Mouse (Mus musculus) left cerebral cortex, postnatal 14 days (tissue): ENCODE measurements around the gene C1ql4. TPM values are rescaled to one million over a fixed set of nuclear protein-coding genes. Genes with fewer than 3 reads are reported as not detected.
A peak's percentile ranks its signal among the peaks of the same experiment; 100 is the strongest.
"Not testable (repeated sequence)": the region's sequence is repeated elsewhere in the genome, so short reads cannot be mapped to it uniquely, and the experiment has no call there.

Experiments used
- DNase-seq, 2 experiments: peaks; one replicate each; pipeline ENCODE4 v3.0.0; 2021 to 2022; ENCODE audit warnings: low spot score in 2 of 2, mixed read lengths in 1 of 2
- intact Hi-C: fragments of 180-260 bp; cut with DNase I; formaldehyde crosslinking; loops from one replicate; pipeline ENCODE4 v1.15.1; 2025
- total RNA-seq, 2 experiments: library from RNA; stranded (reverse); gene quantifications; 2 replicates each; pipeline ENCODE4 v1.2.3; 2021

Gene C1ql4
- total RNA-seq, 2 experiments from 2014 or later = not detected

DNA sequence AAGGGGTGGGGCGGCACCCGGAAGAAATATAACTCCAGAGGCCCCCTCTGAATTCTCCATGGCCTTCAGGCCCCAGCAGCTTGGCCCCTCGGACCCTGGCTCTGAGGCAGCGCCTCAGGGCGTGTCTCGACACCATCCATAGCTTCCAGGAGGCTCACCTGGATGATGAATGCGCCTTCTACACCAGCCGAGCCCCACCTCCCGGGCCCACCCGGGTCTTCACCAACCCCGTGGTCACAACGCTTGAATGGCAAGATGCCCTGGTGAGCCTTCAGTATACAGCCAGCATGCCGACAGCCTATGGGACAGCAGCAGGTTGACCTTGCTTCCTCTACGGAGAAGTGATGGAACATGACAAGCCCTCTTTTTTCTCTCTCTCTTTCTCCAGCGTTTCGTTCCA, 4.8 kb downstream of the C1ql4 start:
- DNase-seq = no peak
- intact Hi-C loops = loop anchor here (10.0 kb wide), 1 partner anchor 112 kb away; no protein-coding TSS in a partner anchor

GRCm38 (mm10) chr15:99082322-99082721, 5.3 kb downstream of the C1ql4 start:
- DNase-seq = no peak
- intact Hi-C loops = loop anchor here (10.0 kb wide), 1 partner anchor 112 kb away; no protein-coding TSS in a partner anchor

DNA sequence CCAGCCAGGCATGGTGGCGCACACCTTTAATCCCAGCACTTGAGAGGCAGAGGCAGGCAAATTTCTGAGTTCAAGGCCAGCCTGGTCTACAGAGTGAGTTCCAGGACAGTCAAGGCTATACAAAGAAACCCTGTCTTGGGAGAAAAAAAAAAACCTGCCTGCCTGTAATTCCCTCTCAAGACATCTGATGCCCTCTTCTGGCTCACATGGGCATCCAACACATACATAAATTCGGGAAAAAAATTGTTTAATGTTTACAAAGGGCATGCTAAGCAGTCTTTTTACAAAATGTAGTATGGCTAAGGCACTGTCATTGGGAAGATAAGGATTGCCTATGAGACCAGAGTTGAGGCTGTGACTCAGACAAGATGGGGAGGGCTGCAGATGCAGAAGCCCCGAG, 7.8 kb downstream of the C1ql4 start:
- intact Hi-C loops = loop anchor here (10.0 kb wide), 2 partner anchors 55 to 115 kb away; partner anchors contain the start of gene Tuba1c
- DNase-seq = no peak

- no peak for DNase-seq
- intact Hi-C loops = loop anchor here (10.0 kb wide), 1 partner anchor 54 kb away; the partner anchor contains the start of gene Tuba1c
Observed at GRCm38 (mm10) chr15:99078181-99078910, 9.3 kb downstream of the C1ql4 start.

- intact Hi-C loops = loop anchor here (10.0 kb wide), 1 partner anchor 51 kb away; the partner anchor contains the start of gene Tuba1c
- DNase-seq = not testable (repeated sequence)
Observed at GRCm38 (mm10) chr15:99076011-99076410, 11.6 kb downstream of the C1ql4 start.

DNA sequence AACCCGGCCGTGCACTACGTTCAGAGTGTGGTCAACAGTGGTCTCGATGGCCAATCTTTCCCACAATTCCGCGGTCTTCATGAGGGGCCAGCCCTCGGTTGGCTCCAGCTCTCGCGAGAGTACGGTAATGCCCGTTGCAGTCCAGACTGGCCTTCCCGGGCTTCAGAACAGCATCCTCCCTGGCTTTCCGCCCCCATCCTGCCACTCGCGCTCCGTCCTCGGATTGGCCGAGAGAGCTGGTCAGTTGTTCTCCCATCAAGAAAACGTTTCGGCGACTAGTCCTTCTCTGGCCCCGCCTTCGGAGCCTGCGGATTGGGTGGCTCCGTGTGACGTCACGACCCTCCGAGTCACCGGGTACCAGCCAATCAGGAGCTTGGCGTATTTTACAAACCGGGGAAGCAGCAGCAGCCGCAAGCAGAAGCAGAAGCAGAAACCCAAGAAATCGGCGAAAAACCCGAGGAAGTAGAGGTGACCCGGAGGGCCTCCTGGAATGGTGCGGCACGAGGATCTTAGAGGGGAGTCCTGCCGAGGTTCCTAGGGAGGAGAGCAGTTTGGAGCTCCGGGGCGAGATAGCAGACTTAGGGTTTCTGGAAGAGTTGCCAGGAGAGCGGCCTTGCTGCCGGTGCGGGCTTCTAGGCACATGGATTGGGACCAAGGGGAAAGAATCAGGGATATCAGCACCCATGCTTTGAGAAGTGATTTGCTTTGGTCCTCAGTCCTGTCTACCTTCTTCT, 12.8 kb downstream of the C1ql4 start:
- peak; percentile 98 for DNase-seq
- intact Hi-C loops = loop anchor here (10.0 kb wide), 1 partner anchor 50 kb away; the partner anchor contains the start of gene Tuba1c

DNA sequence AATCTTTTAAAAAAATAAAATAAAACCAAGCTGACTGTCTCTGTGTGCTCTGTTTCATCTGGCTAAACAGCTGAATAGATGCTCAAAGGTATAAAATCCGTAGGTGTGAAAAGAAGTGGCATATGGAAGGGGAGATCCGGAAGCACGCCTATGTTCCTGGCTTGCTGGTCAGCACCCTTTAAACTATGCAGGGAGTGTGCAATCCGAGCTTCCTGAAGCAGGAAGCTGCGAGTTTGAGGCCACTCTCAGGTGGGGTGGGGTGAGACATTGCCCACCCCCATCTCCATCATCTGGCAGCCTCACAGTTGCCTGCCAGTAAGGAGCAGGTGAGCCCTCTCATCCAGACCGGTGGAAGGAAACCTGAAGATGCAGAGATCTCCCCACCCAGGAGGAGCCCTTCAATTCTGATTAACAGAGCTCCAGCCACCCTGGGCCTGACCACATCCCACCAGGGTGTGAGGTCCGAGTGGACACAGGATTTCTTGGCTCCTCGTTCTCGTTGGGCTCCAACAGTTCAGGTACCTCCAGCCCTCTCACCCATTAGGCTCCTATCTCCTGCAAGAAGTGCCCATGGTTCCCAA, 13.5 kb downstream of the C1ql4 start, which contains the start of gene Troap:
Troap (plus strand) TSS at position 557 of the 581 bp plus-strand sequence.
- DNase-seq = no peak
- intact Hi-C loops = loop anchor here (10.0 kb wide), 1 partner anchor 49 kb away; the partner anchor contains the start of gene Tuba1c

DNA sequence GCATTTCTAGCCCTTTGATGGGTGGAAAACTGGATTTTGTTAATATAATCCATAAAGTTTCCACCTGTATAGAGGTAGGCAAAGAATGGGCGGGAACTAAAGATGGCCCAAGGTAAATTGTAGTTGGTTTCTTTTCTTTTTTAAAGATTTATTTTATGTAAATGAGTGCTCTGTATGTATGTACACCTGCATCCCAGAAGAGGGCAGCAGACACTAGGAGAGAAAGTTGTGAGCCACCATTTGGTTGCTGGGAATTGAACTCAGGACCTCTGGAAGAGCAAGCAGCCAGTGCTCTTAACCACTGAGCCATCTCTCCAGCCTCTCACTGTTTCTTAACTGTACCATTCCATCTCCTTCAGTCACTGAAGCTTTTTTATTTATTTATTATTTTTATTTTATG, 15.6 kb downstream of the C1ql4 start:
- no peak for DNase-seq
- intact Hi-C loops = loop anchor here (10.0 kb wide), 1 partner anchor 47 kb away; the partner anchor contains the start of gene Tuba1c

GRCm38 (mm10) chr15:99065557-99066165, 22.0 kb downstream of the C1ql4 start:
- intact Hi-C loops = no loop called here
- no peak for DNase-seq

GRCm38 (mm10) chr15:99056332-99056731, 31.3 kb downstream of the C1ql4 start:
- no peak for DNase-seq
- intact Hi-C loops = no loop called here

DNA sequence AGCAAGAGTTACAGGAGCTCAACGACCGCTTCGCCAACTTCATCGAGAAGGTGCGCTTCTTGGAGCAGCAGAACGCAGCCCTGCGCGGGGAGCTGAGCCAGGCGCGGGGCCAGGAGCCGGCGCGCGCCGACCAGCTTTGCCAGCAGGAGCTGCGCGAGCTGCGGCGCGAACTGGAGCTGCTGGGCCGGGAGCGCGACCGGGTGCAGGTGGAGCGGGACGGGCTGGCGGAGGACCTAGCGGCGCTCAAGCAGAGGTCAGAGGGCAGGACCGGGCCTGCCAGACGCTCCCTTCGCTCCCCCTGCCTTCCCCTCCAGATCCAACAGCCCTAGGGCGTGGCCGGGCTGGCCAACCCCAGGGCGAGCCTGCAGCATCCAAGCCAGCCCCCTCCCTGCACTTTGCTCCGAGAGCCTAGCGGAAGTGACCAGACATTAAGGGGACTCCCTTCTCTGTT, 32.1 kb downstream of the C1ql4 start:
- intact Hi-C loops = no loop called here
- peak in 1 of 2 experiments; percentile 55 for DNase-seq

DNA sequence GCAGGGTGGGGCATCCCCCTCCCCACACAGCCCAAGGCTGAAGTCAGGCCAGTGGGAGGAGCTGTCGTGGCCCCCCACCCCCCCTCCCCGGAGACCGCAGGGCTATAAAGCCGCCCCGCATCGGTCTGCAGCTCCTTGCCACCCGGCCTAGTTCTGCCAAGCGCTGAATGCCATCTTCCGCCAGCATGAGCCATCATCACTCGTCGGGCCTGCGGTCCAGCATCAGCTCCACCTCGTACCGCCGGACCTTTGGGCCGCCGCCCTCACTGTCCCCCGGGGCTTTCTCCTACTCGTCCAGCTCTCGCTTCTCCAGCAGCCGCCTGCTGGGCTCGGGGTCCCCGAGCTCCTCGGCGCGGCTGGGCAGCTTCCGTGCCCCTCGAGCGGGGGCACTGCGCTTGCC, 32.6 kb downstream of the C1ql4 start, which contains the start of gene Prph:
Prph (plus strand) TSS at position 135 of the 400 bp plus-strand sequence.
- DNase-seq = no peak
- intact Hi-C loops = no loop called here

DNA sequence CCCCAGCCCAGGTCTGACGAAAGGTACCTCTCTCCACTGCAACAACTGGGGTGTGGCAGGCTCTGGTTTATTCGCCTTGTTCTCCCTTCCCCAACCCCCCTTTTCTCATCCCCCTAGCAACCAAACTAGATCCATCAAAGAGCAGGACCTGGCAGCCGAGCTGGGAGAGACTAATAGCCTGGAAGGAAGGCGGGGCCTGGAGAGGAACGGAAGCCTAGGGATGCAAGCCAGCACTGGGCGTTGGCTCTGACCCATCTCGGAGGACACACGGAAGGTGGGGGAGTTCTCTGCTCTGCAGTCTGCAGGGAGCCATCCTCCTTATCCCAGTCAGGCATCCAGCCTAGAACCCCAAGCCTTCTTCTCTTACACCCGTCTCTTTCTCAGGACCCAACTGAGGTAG, 34.2 kb downstream of the C1ql4 start:
- no peak for DNase-seq
- intact Hi-C loops = loop anchor here (5.0 kb wide), 1 partner anchor 44 kb away; no protein-coding TSS in a partner anchor

GRCm38 (mm10) chr15:99049473-99050253, 38.0 kb downstream of the C1ql4 start:
- peak; percentile 74 to 77 for DNase-seq
- intact Hi-C loops = loop anchor here (5.0 kb wide), 1 partner anchor 48 kb away; no protein-coding TSS in a partner anchor

GRCm38 (mm10) chr15:99045734-99046133, 41.9 kb downstream of the C1ql4 start:
- DNase-seq, intact Hi-C loops: not testable (repeated sequence)

GRCm38 (mm10) chr15:99044854-99045253, 42.8 kb downstream of the C1ql4 start:
- intact Hi-C loops = no loop called here
- DNase-seq = peak in 1 of 2 experiments; percentile 69

- DNase-seq = no peak
- intact Hi-C loops = no loop called here
Observed at GRCm38 (mm10) chr15:99042334-99042733, 45.3 kb downstream of the C1ql4 start.
